Mouse (Mus musculus) midbrain, embryonic 11.5 days (tissue): ENCODE results near the gene Syvn1. TPM values are rescaled to one million over a fixed set of nuclear protein-coding genes. Genes with fewer than 3 reads are reported as not detected.
"Not testable (repeated sequence)": the region's sequence is repeated elsewhere in the genome, so short reads cannot be mapped to it uniquely, and the experiment has no call there.

Source experiments
- ATAC-seq: fragments of 200-750 bp; cut with Nextera tagmentation; 2 replicates; pipeline ENCODE4 v1.8.0; 2017; ENCODE audit warnings: moderate TSS enrichment, moderate library complexity; ENCODE audit not compliant: low FRiP score
- DNase-seq: peaks from one replicate; pipeline ENCODE4 v3.0.0; 2015; ENCODE audit warnings: low spot score; ENCODE audit errors: missing footprints
- H3K27ac ChIP-seq: fragments of 300-500 bp; sonication (generic); 2 replicates; pipeline ENCODE4 v1.5.1; 2014; ENCODE audit warnings: low read depth, low read length
- H3K27me3 ChIP-seq: fragments of 300-500 bp; sonication (generic); 2 replicates; pipeline ENCODE4 v1.6.1; 2014; ENCODE audit warnings: mild to moderate bottlenecking, low read length, moderate library complexity, mixed read lengths; ENCODE audit not compliant: control insufficient read depth, insufficient read depth
- H3K36me3 ChIP-seq: fragments of 300-500 bp; sonication (generic); 2 replicates; pipeline ENCODE4 v1.6.1; 2014; ENCODE audit warnings: mild to moderate bottlenecking, low read length, moderate library complexity, mixed read lengths; ENCODE audit not compliant: control insufficient read depth, insufficient read depth
- H3K4me1 ChIP-seq: fragments of 300-500 bp; sonication (generic); 2 replicates; pipeline ENCODE4 v1.6.1; 2014; ENCODE audit warnings: low read length; ENCODE audit not compliant: control insufficient read depth, insufficient read depth
- H3K4me2 ChIP-seq: fragments of 300-500 bp; sonication (generic); 2 replicates; pipeline ENCODE4 v1.6.1; 2014; ENCODE audit warnings: mild to moderate bottlenecking, moderate library complexity
- H3K4me3 ChIP-seq: fragments of 300-500 bp; sonication (generic); 2 replicates; pipeline ENCODE4 v1.5.1; 2014; ENCODE audit warnings: low read depth, low read length
- H3K9ac ChIP-seq: fragments of 300-500 bp; sonication (generic); 2 replicates; pipeline ENCODE4 v1.6.1; 2014; ENCODE audit warnings: low read length
- H3K9me3 ChIP-seq: fragments of 300-500 bp; sonication (generic); 2 replicates; pipeline ENCODE4 v1.6.1; 2016; ENCODE audit warnings: low read length; ENCODE audit not compliant: control insufficient read depth
- WGBS: fragments of 180-500 bp; shearing (Covaris S2); extraction: QIAGEN DNeasy Blood & Tissue Kit; methylation state at CpG from one replicate; pipeline ENCODE4 v1.1.7; 2014; 5-methylcytosine and 5-hydroxymethylcytosine counted together
- polyA plus RNA-seq: library from polyadenylated mRNA; unstranded; fragments of >200 nt; fragmentation: Nextera tagmentation; extraction: Ambion mirVana; gene quantifications from 2 replicates; pipeline ENCODE4 v1.2.1, GENCODE M21; 2014

Gene Syvn1
- polyA plus RNA-seq, 1 experiment from 2014 or later, result 23.1 TPM

DNA sequence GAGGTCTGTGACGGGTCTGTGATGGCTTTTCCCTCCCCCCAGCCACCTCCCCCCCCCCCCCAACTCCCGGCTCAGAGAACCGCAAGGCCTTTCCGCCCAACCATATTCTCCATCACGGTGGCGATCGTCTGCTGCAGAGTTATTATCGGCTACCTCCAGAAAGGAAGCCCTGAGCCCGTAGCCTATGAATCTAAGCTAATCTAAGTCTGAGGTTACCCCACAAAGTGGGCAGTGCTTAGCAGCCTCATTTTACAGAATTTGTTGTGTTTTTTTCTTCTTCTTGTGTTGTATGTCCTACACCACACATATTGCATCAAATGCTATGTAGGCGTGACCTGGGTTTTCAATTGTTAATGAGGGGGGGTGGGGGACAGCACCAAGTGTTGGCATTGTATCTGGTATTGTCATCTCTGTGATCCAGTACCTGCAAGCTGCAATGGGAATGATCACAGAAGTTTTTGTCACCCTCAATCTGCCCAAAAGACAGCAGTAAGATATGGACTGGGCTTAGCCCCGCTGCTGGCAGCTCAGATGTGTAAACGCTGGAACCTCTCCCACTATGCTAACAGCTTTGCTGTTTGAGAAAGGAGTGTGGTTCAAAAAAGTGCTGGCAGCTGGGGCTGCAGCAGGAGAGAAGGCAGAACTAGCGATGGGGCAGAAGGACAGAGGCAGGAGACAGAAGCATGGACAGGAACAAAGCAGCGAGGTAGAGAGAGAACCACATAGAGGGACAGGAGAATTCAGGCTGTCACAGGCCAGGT, 15.7 kb upstream of the Syvn1 start:
- Histone ChIP-seq H3K27ac (no peak overlapping the region), H3K4me1 (no peaks in the 10 kb centered on the region), H3K27me3 (no peaks in the 10 kb centered on the region), H3K9me3 (no peaks in the 10 kb centered on the region), H3K4me3 (no peak overlapping the region), H3K36me3 (no peaks in the 10 kb centered on the region), H3K9ac (no peak overlapping the region), H3K4me2 (no peak overlapping the region)
- ATAC-seq, result no peak
- DNase-seq, result no peak
- WGBS, result 77% methylated on average over 14 of the region's 14 CpGs

GRCm38 (mm10) chr19:6035966-6036585, 10.3 kb upstream of the Syvn1 start:
- Histone ChIP-seq H3K4me3 (no peak overlapping the region), H3K27ac (no peak overlapping the region), H3K9ac (no peak overlapping the region), H3K36me3 (no peaks in the 10 kb centered on the region), H3K9me3 (no peaks in the 10 kb centered on the region), H3K4me2 (no peak overlapping the region), H3K4me1 (no peaks in the 10 kb centered on the region), H3K27me3 (no peaks in the 10 kb centered on the region)
- DNase-seq (no peak), ATAC-seq (no peak)
- WGBS, result 78% methylated on average over 9 of the region's 9 CpGs

DNA sequence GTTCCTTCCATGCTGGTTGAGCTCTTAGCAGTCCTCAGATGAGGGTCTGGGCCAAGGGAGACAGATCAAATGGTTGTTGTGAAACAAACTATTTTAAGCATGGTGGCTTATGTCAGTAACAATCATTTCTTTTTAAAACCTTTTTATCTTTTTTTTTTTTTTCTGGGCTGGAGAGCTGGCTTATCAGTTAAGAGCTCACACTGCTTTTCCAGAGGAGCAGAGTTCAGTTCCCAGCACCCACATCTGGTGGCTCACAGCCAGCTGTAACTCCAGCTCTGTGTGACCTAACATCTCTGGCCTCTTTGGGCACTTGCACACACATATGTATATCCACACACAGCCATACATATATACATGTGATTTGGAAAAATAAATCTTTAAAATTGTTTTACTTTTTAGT, 8.7 kb upstream of the Syvn1 start:
- H3K4me1 ChIP-seq, result no peaks in the 10 kb centered on the region
- DNase-seq, result no peak
- H3K9me3 ChIP-seq, result no peaks in the 10 kb centered on the region
- no peak overlapping the region for H3K4me3 ChIP-seq
- H3K9ac ChIP-seq, result no peak overlapping the region
- no peak for ATAC-seq
- H3K36me3 ChIP-seq, result no peaks in the 10 kb centered on the region
- no peaks in the 10 kb centered on the region for H3K27me3 ChIP-seq
- H3K4me2 ChIP-seq, result no peak overlapping the region
- no peak overlapping the region for H3K27ac ChIP-seq

- no peak for DNase-seq
- Histone ChIP-seq H3K27me3 (no peaks in the 10 kb centered on the region), H3K4me2 (no peak overlapping the region), H3K9ac (no peak overlapping the region), H3K9me3 (no peaks in the 10 kb centered on the region), H3K27ac (no peak overlapping the region), H3K36me3 (no peaks in the 10 kb centered on the region), H3K4me1 (no peaks in the 10 kb centered on the region), H3K4me3 (no peak overlapping the region)
- 88% methylated on average over 7 of the region's 7 CpGs for WGBS
- no peak for ATAC-seq
Observed at GRCm38 (mm10) chr19:6038326-6038725, 8.1 kb upstream of the Syvn1 start.

GRCm38 (mm10) chr19:6040002-6040401, 6.4 kb upstream of the Syvn1 start:
- H3K9me3 ChIP-seq, result no peaks in the 10 kb centered on the region
- no peaks in the 10 kb centered on the region for H3K36me3 ChIP-seq
- no peaks in the 10 kb centered on the region; the same call in 1 of the 2 replicates for H3K4me1 ChIP-seq
- no peak for ATAC-seq
- no peak overlapping the region for H3K4me2 ChIP-seq
- H3K4me3 ChIP-seq, result no peak overlapping the region
- no peak for DNase-seq
- no peak overlapping the region for H3K27ac ChIP-seq
- H3K9ac ChIP-seq, result no peak overlapping the region
- no peaks in the 10 kb centered on the region for H3K27me3 ChIP-seq

GRCm38 (mm10) chr19:6042293-6042692, 4.1 kb upstream of the Syvn1 start:
- Histone ChIP-seq H3K27me3 (no peaks in the 10 kb centered on the region), H3K9ac (no peak overlapping the region), H3K4me1 (peaks cover 8% of the 10 kb centered on the region), H3K27ac (no peak overlapping the region), H3K9me3 (no peaks in the 10 kb centered on the region), H3K4me2 (no peak overlapping the region), H3K4me3 (no peak overlapping the region), H3K36me3 (no peaks in the 10 kb centered on the region)
- 84% methylated on average over 9 of the region's 9 CpGs for WGBS
- ATAC-seq (no peak), DNase-seq (no peak)

- 70% methylated on average over 4 of the region's 4 CpGs for WGBS
- H3K27ac ChIP-seq, H3K36me3 ChIP-seq, H3K27me3 ChIP-seq, DNase-seq, ATAC-seq, H3K4me2 ChIP-seq, H3K9me3 ChIP-seq, H3K9ac ChIP-seq, H3K4me3 ChIP-seq: not testable (repeated sequence)
- peaks cover 16% of the 10 kb centered on the region for H3K4me1 ChIP-seq
Observed at GRCm38 (mm10) chr19:6044102-6044501, 2.3 kb upstream of the Syvn1 start.

DNA sequence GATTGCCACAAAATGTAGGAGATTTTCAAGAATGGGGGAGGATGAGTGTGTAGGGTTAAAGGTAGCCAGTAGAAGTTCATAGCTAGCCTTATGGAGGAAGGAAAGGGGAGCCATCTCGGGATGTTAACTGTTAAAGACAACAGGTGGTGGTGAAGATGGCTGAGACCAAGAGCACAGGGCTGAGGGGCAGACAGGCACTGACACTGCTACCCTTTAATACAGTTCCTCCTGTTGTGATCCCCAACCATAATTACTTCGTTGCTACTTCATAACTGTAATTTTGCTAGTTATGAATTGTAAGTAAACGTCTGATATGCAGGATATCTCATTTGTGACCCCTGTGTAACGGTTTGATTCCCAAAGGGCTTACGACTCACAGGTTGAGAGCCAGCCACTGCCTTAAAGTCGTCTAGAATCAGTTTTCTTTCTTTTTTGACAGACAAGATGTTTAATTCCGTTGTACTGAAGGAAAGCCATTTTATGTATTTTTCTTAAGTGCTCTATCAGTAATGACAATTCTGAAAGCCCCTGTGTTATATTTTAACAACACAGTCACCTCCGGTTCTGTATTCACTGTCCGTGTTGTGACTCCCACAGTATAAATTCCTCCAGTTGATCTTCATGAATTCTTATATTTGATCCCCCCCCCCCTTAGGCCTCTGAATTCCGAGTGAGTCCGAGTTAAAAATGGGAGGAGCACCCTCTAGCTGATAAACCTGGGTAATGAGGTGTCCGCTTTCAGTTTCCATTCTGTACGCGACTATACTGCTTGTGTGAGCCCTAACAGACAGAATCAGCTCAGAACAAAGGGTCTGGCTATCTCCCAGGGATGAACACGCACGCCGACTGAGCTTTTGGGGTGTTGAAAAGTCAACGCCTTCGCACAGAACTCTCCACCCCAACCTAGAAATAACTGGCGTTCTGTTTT, 746 bp upstream of the Syvn1 start:
- H3K9me3 ChIP-seq, result no peaks in the 10 kb centered on the region
- H3K27me3 ChIP-seq, result no peaks in the 10 kb centered on the region
- peaks cover 16% of the 10 kb centered on the region for H3K4me1 ChIP-seq
- peak; percentile 23 for ATAC-seq
- H3K9ac ChIP-seq, result peak overlapping the region; percentile 94
- peak overlapping the region; percentile 89 for H3K4me3 ChIP-seq
- H3K36me3 ChIP-seq, result peaks cover 10% of the 10 kb centered on the region
- H3K27ac ChIP-seq, result peak overlapping the region; percentile 97
- H3K4me2 ChIP-seq, result peak overlapping the region; percentile 65
- 25% methylated on average over 20 of the region's 20 CpGs for WGBS
- peak; percentile 87 for DNase-seq
